Mouse (Mus musculus) heart, embryonic 16.5 days (tissue): ENCODE measurements around the gene Ccdc182. TPM values are rescaled to one million over a fixed set of nuclear protein-coding genes. Genes with fewer than 3 reads are reported as not detected.
A peak's percentile ranks its signal among the peaks of the same experiment; 100 is the strongest.

ENCODE experiments used
- ATAC-seq: fragments of 200-750 bp; cut with Nextera tagmentation; replicated peaks from 2 replicates; pipeline ENCODE4 v1.8.0; 2017; ENCODE audit warnings: moderate number of reproducible peaks; ENCODE audit not compliant: insufficient read depth, low FRiP score; ENCODE audit errors: extremely low read depth
- H3K27ac ChIP-seq: fragments of 300-500 bp; sonication (generic); 2 replicates; pipeline ENCODE4 v1.5.1; 2014; ENCODE audit warnings: mild to moderate bottlenecking, low read length, control low read depth, moderate library complexity
- H3K27me3 ChIP-seq: fragments of 300-500 bp; sonication (generic); 2 replicates; pipeline ENCODE4 v1.6.1; 2014; ENCODE audit warnings: low read length, mixed read lengths; ENCODE audit not compliant: control insufficient read depth, insufficient read depth
- H3K36me3 ChIP-seq: fragments of 300-500 bp; sonication (generic); 2 replicates; pipeline ENCODE4 v1.6.1; 2014; ENCODE audit not compliant: control insufficient read depth, insufficient read depth
- H3K4me1 ChIP-seq: fragments of 300-500 bp; sonication (generic); 2 replicates; pipeline ENCODE4 v1.6.1; 2014; ENCODE audit warnings: low read length, mixed read lengths; ENCODE audit not compliant: control insufficient read depth, insufficient read depth
- H3K4me2 ChIP-seq: fragments of 300-500 bp; sonication (generic); 2 replicates; pipeline ENCODE4 v1.6.1; 2014; ENCODE audit warnings: low read depth, mild to moderate bottlenecking, control low read depth, low read length
- H3K4me3 ChIP-seq: fragments of 300-500 bp; sonication (generic); 2 replicates; pipeline ENCODE4 v1.5.1; 2014; ENCODE audit warnings: mild to moderate bottlenecking, control low read depth, low read length
- H3K9ac ChIP-seq: fragments of 300-500 bp; sonication (generic); 2 replicates; pipeline ENCODE4 v1.6.1; 2014; ENCODE audit warnings: low read length, control low read depth
- H3K9me3 ChIP-seq: fragments of 300-500 bp; sonication (generic); replicated peaks from 2 replicates; pipeline ENCODE4 v1.6.1; 2016; ENCODE audit warnings: low read length; ENCODE audit not compliant: control insufficient read depth
- WGBS: fragments of 180-500 bp; shearing (Covaris S2); extraction: QIAGEN DNeasy Blood & Tissue Kit; methylation state at CpG from one replicate; pipeline ENCODE4 v1.1.7; 2014; 5-methylcytosine and 5-hydroxymethylcytosine counted together
- polyA plus RNA-seq: library from polyadenylated mRNA; unstranded; fragments of >200 nt; fragmentation: Nextera tagmentation; extraction: Ambion mirVana; gene quantifications from 2 replicates; pipeline ENCODE4 v1.2.1, GENCODE M21; 2015

Gene Ccdc182
- polyA plus RNA-seq, 1 experiment from 2014 or later, result not detected

- H3K36me3 ChIP-seq, result no peaks in the 10 kb centered on the region
- no peak overlapping the region for H3K9ac ChIP-seq
- H3K4me1 ChIP-seq, result peaks cover 47% of the 10 kb centered on the region
- H3K27ac ChIP-seq, result no peak overlapping the region
- no peak for ATAC-seq
- no peaks in the 10 kb centered on the region for H3K9me3 ChIP-seq
- H3K4me3 ChIP-seq, result no peak overlapping the region
- no peaks in the 10 kb centered on the region for H3K27me3 ChIP-seq
- 78% methylated on average over 6 of the region's 6 CpGs for WGBS
- H3K4me2 ChIP-seq, result no peak overlapping the region
These were observed 16.9 kb downstream of the Ccdc182 start for GRCm38 (mm10) chr11:88310773-88311172.

DNA sequence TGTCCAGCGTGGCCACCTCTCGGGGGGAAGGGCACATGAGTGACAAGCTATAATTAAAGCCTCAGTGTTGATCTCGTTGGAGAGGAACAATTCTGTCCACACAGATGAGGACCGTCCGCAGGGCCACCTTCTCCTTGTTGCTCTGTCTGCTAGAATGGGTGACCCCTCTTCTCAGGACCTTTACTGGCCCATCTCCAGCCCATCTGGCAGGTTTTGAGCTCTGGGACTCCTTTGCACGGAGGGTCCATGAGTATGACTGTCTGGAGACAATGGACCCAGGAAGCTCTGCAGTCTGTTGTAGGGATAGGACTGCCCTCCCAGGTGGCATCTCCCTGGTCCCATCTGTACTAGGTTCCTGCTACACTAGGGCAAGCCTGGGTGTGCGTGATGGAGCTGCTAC lies 17.7 kb downstream of the Ccdc182 start:
- H3K27ac ChIP-seq, result no peak overlapping the region
- H3K36me3 ChIP-seq, result no peaks in the 10 kb centered on the region
- no peak overlapping the region for H3K4me2 ChIP-seq
- H3K27me3 ChIP-seq, result no peaks in the 10 kb centered on the region
- H3K4me1 ChIP-seq, result peaks cover 50% of the 10 kb centered on the region
- ATAC-seq, result no peak
- H3K9me3 ChIP-seq, result no peaks in the 10 kb centered on the region
- 68% methylated on average over 7 of the region's 7 CpGs for WGBS
- H3K4me3 ChIP-seq, result no peak overlapping the region
- H3K9ac ChIP-seq, result no peak overlapping the region

DNA sequence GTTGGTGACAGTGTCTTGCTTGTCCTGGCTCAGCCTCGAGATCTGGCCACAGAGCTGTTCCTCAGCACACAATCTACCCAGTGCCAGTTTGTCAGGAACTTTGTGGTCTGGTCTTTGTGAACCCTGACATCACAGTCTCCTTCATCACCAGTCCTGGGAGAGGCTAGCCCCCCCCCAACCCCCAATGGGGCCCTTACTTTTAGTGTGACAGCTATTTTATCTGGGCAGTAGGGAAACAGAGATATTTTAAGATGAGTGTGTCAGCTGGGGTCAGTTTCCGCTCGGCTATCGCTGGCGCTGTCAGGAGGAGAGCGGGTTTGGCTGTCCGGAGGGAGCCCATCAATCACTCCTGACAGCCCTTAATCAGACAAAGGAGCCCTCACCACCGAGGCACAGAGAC lies 19.7 kb downstream of the Ccdc182 start:
- peaks cover 50% of the 10 kb centered on the region for H3K4me1 ChIP-seq
- ATAC-seq, result peak; percentile 47; the same call in 1 of the 2 replicates
- H3K9me3 ChIP-seq, result no peaks in the 10 kb centered on the region
- 0 out of 2 replicates have a peak overlapping the region, but pooled peaks have one; percentile 13 for H3K4me2 ChIP-seq
- 10% methylated on average over 8 of the region's 8 CpGs for WGBS
- no peak overlapping the region for H3K9ac ChIP-seq
- H3K4me3 ChIP-seq, result no peak overlapping the region
- H3K27ac ChIP-seq, result peak overlapping the region; percentile 9; the same call in 1 of the 2 replicates
- no peaks in the 10 kb centered on the region for H3K36me3 ChIP-seq
- no peaks in the 10 kb centered on the region for H3K27me3 ChIP-seq

GRCm38 (mm10) chr11:88314471-88314870 lies 20.6 kb downstream of the Ccdc182 start:
- no peaks in the 10 kb centered on the region for H3K36me3 ChIP-seq
- no peak overlapping the region for H3K4me2 ChIP-seq
- 21% methylated on average over 6 of the region's 6 CpGs for WGBS
- H3K27ac ChIP-seq, result peak overlapping the region; percentile 40; the same call in 1 of the 2 replicates
- peaks cover 51% of the 10 kb centered on the region for H3K4me1 ChIP-seq
- no peak overlapping the region for H3K4me3 ChIP-seq
- H3K9ac ChIP-seq, result 0 out of 2 replicates have a peak overlapping the region, but pooled peaks have one; percentile 13
- no peaks in the 10 kb centered on the region for H3K9me3 ChIP-seq
- peak; percentile 62; the same call in 1 of the 2 replicates for ATAC-seq
- no peaks in the 10 kb centered on the region for H3K27me3 ChIP-seq

GRCm38 (mm10) chr11:88315393-88315792 lies 21.5 kb downstream of the Ccdc182 start:
- no peak overlapping the region for H3K4me3 ChIP-seq
- 79% methylated on average over 5 of the region's 5 CpGs for WGBS
- no peak overlapping the region for H3K9ac ChIP-seq
- no peak overlapping the region for H3K27ac ChIP-seq
- H3K9me3 ChIP-seq, result no peaks in the 10 kb centered on the region
- no peak for ATAC-seq
- H3K4me1 ChIP-seq, result peaks cover 42% of the 10 kb centered on the region
- H3K4me2 ChIP-seq, result no peak overlapping the region
- no peaks in the 10 kb centered on the region for H3K27me3 ChIP-seq
- H3K36me3 ChIP-seq, result no peaks in the 10 kb centered on the region

DNA sequence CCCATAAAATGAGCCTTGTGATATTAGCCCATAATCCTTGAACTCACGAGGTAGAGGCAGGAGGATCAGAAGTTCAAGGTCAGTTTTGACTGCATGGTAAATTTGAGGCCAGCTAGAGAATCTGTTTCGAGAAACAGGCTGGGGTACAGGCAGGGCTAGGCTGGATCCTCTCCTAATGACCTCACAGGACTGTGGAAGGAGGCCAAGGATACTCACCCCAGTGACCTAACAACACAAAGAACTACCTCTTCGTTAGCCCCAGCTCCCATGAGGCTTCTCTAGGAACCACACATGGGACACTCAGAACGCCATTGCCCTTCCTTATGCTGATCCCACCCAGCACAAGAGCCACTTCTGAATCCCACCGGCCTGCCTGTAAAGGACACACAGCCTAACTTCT lies 25.0 kb downstream of the Ccdc182 start:
- no peak overlapping the region for H3K4me2 ChIP-seq

DNA sequence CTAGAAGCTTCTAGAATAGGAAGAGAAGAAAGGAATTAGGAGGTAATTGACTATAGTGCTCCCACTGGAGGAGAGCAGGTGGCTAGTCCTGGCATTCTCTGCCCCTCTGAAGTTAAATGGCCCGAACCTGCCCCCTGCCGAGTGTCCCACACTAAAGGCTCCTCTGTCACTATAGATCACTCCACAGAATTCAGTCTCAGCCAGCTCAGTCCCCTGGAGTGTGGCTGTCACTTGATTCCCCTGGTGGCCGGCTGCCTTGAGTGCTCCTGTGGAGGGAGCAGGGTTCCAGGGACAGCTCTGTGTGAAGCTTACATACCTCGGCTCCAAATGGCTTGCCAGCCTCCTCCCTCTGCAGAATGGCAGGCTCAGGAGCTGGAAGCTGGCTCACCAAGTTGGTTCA lies 33.2 kb downstream of the Ccdc182 start:
- ATAC-seq, result no peak
- Histone ChIP-seq H3K4me2 (no peak overlapping the region), H3K27me3 (no peaks in the 10 kb centered on the region), H3K9me3 (peaks cover under 1% of the 10 kb centered on the region), H3K27ac (no peak overlapping the region), H3K4me3 (no peak overlapping the region), H3K36me3 (no peaks in the 10 kb centered on the region), H3K4me1 (peaks cover 16% of the 10 kb centered on the region), H3K9ac (no peak overlapping the region)
- WGBS, result 15% methylated on average over 4 of the region's 4 CpGs

More for the DNA sequence above, 25.0 kb downstream of the Ccdc182 start:
- H3K4me1 ChIP-seq, result peaks cover 23% of the 10 kb centered on the region
- no peak for ATAC-seq
- no peak overlapping the region for H3K9ac ChIP-seq
- H3K9me3 ChIP-seq, result peaks cover 3% of the 10 kb centered on the region
- 58% methylated on average over 5 of the region's 5 CpGs for WGBS
- no peak overlapping the region for H3K4me3 ChIP-seq
- no peak overlapping the region for H3K27ac ChIP-seq
- H3K27me3 ChIP-seq, result no peaks in the 10 kb centered on the region
- H3K36me3 ChIP-seq, result no peaks in the 10 kb centered on the region

DNA sequence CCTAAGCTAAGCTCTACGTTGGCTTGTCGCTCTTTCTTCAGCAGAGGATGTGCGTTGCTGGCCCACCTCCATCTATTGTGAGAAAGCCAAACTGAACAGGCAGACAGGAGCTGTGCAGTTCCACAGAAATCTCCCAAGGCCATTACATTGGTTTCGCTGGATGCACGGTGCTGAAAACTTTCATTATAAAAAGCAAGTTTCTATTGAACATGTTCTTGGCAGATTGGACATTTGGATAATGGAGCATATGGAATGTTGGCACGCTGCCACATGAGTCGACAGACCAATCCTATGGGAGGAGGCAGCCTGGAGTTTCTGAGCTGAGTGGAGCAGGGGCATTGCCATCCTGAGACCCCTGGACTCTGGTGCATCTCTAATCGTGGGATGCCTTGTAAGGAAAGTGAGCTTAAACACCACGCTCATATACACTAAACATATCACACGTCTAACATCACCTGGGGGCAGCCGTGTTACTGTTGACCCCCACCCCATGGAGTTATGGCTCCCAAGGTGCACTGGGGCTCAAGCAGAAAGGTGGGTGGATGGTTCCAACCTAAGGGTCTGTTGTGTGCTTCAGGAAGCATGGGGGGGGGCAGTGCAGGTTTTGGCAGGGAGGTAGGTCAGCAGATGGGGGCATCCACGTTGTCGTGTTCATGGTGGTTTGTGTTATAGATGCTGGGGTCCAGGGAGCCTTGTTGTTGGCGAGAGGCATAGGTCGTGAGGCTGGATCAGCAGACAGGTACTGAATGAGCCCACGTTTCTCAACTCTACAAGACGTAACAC lies 35.1 kb downstream of the Ccdc182 start:
- Histone ChIP-seq H3K9ac (no peak overlapping the region), H3K9me3 (no peaks in the 10 kb centered on the region), H3K4me1 (peaks cover 16% of the 10 kb centered on the region), H3K4me2 (no peak overlapping the region), H3K4me3 (no peak overlapping the region), H3K36me3 (no peaks in the 10 kb centered on the region), H3K27ac (no peak overlapping the region), H3K27me3 (no peaks in the 10 kb centered on the region)
- ATAC-seq, result no peak
- 77% methylated on average over 17 of the region's 17 CpGs for WGBS

- no peaks in the 10 kb centered on the region for H3K36me3 ChIP-seq
- 0 out of 2 replicates have a peak overlapping the region, but pooled peaks have one; percentile 25 for H3K27ac ChIP-seq
- H3K4me1 ChIP-seq, result peaks cover 23% of the 10 kb centered on the region
- H3K9me3 ChIP-seq, result no peaks in the 10 kb centered on the region
- no peak overlapping the region for H3K4me3 ChIP-seq
- peak; percentile 55 for ATAC-seq
- H3K27me3 ChIP-seq, result no peaks in the 10 kb centered on the region
- H3K4me2 ChIP-seq, result no peak overlapping the region
- WGBS, result 17% methylated on average over 11 of the region's 11 CpGs
- no peak overlapping the region for H3K9ac ChIP-seq
These were observed 36.9 kb downstream of the Ccdc182 start for GRCm38 (mm10) chr11:88330799-88331198.
